Mouse (Mus musculus) heart, embryonic 14.5 days (tissue): ENCODE results near the gene D17Wsu92e. TPM values are rescaled to one million over a fixed set of nuclear protein-coding genes. Genes with fewer than 3 reads are reported as not detected.

Source experiments
- ATAC-seq: fragments of 200-750 bp; cut with Nextera tagmentation; 2 replicates; pipeline ENCODE4 v1.8.0; 2017; ENCODE audit warnings: low read depth, moderate TSS enrichment; ENCODE audit not compliant: insufficient number of reproducible peaks, insufficient read depth, low FRiP score
- H3K27ac ChIP-seq, 2 experiments: fragments of 200-500 bp in 1 of 2; fragments of 300-500 bp in 1 of 2; sonication (generic) in 1 of 2; replicated peaks in 1 of 2; 2 replicates each; pipeline ENCODE4 v1.5.1; 2012 to 2014; ENCODE audit warnings: low read depth in 2 of 2, low read length in 2 of 2, control low read depth in 1 of 2, mild to moderate bottlenecking in 1 of 2, mixed read lengths in 1 of 2; ENCODE audit not compliant: control insufficient read depth in 1 of 2, insufficient read depth in 1 of 2
- H3K27me3 ChIP-seq: fragments of 300-500 bp; sonication (generic); 2 replicates; pipeline ENCODE4 v1.6.1; 2014; ENCODE audit warnings: mild to moderate bottlenecking, low read length, control low read depth; ENCODE audit not compliant: control insufficient read depth, insufficient read depth
- H3K36me3 ChIP-seq: fragments of 300-500 bp; sonication (generic); 2 replicates; pipeline ENCODE4 v1.6.1; 2014; ENCODE audit warnings: mild to moderate bottlenecking, control low read depth, low read length, mixed read lengths; ENCODE audit not compliant: control insufficient read depth, insufficient read depth
- H3K4me1 ChIP-seq, 2 experiments: fragments of 200-500 bp in 1 of 2; fragments of 300-500 bp in 1 of 2; sonication (generic) in 1 of 2; 2 replicates each; pipeline ENCODE4 v1.6.1; 2012 to 2014; ENCODE audit warnings: low read length in 2 of 2, control low read depth in 1 of 2, mixed read lengths in 1 of 2; ENCODE audit not compliant: control insufficient read depth in 2 of 2, insufficient read depth in 2 of 2
- H3K4me2 ChIP-seq: fragments of 300-500 bp; sonication (generic); 2 replicates; pipeline ENCODE4 v1.6.1; 2014; ENCODE audit warnings: mild to moderate bottlenecking, low read length
- H3K4me3 ChIP-seq, 2 experiments: fragments of 200-500 bp in 1 of 2; fragments of 300-500 bp in 1 of 2; sonication (generic) in 1 of 2; 2 replicates each; pipeline ENCODE4 v1.5.1; 2012 to 2014; ENCODE audit warnings: low read length in 2 of 2, mild to moderate bottlenecking in 2 of 2, control low read depth in 1 of 2, low read depth in 1 of 2, moderate library complexity in 1 of 2; ENCODE audit not compliant: control insufficient read depth in 1 of 2, insufficient read depth in 1 of 2
- H3K9ac ChIP-seq: fragments of 300-500 bp; sonication (generic); 2 replicates; pipeline ENCODE4 v1.6.1; 2014; ENCODE audit warnings: mild to moderate bottlenecking, low read length
- H3K9me3 ChIP-seq: fragments of 300-500 bp; sonication (generic); 2 replicates; pipeline ENCODE4 v1.6.1; 2016; ENCODE audit warnings: low read length, control low read depth; ENCODE audit not compliant: control insufficient read depth
- WGBS: fragments of 180-500 bp; shearing (Covaris S2); extraction: QIAGEN DNeasy Blood & Tissue Kit; methylation state at CpG from one replicate; pipeline ENCODE4 v1.1.7; 2014; 5-methylcytosine and 5-hydroxymethylcytosine counted together
- polyA plus RNA-seq: library from polyadenylated mRNA; unstranded; fragments of >200 nt; fragmentation: Nextera tagmentation; extraction: Ambion mirVana; gene quantifications from 2 replicates; pipeline ENCODE4 v1.2.1, GENCODE M21; 2014

The D17Wsu92e gene
- polyA plus RNA-seq, 1 experiment from 2014 or later, result 15.4 TPM

GRCm38 (mm10) chr17:27702518-27702917, 117.9 kb downstream of the D17Wsu92e start:
- H3K36me3 ChIP-seq, result no peaks in the 10 kb centered on the region
- H3K4me1 ChIP-seq, result peaks cover 0 to 4% of the 10 kb centered on the region in 2 experiments; a peak in 1 of 4 replicates
- H3K27me3 ChIP-seq, result peaks cover 21% of the 10 kb centered on the region
- peak overlapping the region; percentile 64; the same call in 1 of the 2 replicates for H3K9ac ChIP-seq
- H3K9me3 ChIP-seq, result peaks cover 10% of the 10 kb centered on the region
- 1% methylated on average over 33 of the region's 34 CpGs for WGBS
- H3K4me2 ChIP-seq, result peak overlapping the region; percentile 69
- ATAC-seq, result no peak
- H3K27ac ChIP-seq, result no peak overlapping the region
- H3K4me3 ChIP-seq, result peak overlapping the region; percentile 20 to 28

- no peak overlapping the region for H3K4me3 ChIP-seq
- ATAC-seq, result no peak
Measured at GRCm38 (mm10) chr17:27701856-27702255, 118.6 kb downstream of the D17Wsu92e start.

More at GRCm38 (mm10) chr17:27701856-27702255, 118.6 kb downstream of the D17Wsu92e start:
- Histone ChIP-seq H3K4me1 (peaks cover 0 to 4% of the 10 kb centered on the region in 2 experiments; a peak in 1 of 4 replicates), H3K27me3 (peaks cover 14% of the 10 kb centered on the region), H3K9ac (no peak overlapping the region), H3K4me2 (no peak overlapping the region), H3K9me3 (peaks cover 10% of the 10 kb centered on the region), H3K27ac (no peak overlapping the region), H3K36me3 (no peaks in the 10 kb centered on the region)
- WGBS, result 77% methylated on average over 6 of the region's 6 CpGs

Other genes with a start within 250 kb of the D17Wsu92e start
- gene Nudt3, start 197.2 kb downstream of the D17Wsu92e start, polyA plus RNA-seq, result 52.9 and 67.0 TPM in 2 replicates
- gene RPS10-NUDT3, start 185.4 kb downstream of the D17Wsu92e start, polyA plus RNA-seq, result not detected in 2 replicates
- gene Rps10, start 184.0 kb downstream of the D17Wsu92e start, polyA plus RNA-seq, result 624 and 715 TPM in 2 replicates
- gene Pacsin1, start 165.1 kb downstream of the D17Wsu92e start, polyA plus RNA-seq, result 0.43 and 0.94 TPM in 2 replicates
- 0.14 and 0.16 TPM in 2 replicates for gene Spdef, start 91.7 kb downstream of the D17Wsu92e start, polyA plus RNA-seq
- gene Snrpc, start 17.5 kb upstream of the D17Wsu92e start, polyA plus RNA-seq, result 213 and 228 TPM in 2 replicates
- gene Uhrf1bp1, start 35.8 kb upstream of the D17Wsu92e start, polyA plus RNA-seq, result 3.2 and 3.3 TPM in 2 replicates
- 8.2 and 11.8 TPM in 2 replicates for gene Anks1, start 88.7 kb upstream of the D17Wsu92e start, polyA plus RNA-seq
- gene Taf11, start 89.2 kb upstream of the D17Wsu92e start, polyA plus RNA-seq, result 45.2 and 47.1 TPM in 2 replicates